Mouse (Mus musculus) spleen, adult 2 months (tissue): ENCODE data around the gene Glyctk.

Experiments used
- CTCF ChIP-seq: fragments of 200-500 bp; IDR thresholded peaks from 2 replicates; pipeline ENCODE4 v1.5.1; 2011; ENCODE audit warnings: mild to moderate bottlenecking, inconsistent platforms; ENCODE audit not compliant: insufficient read depth, insufficient read length, insufficient replicate concordance; ENCODE audit errors: extremely low read depth
- POLR2A ChIP-seq: fragments of 200-500 bp; IDR thresholded peaks from 2 replicates; pipeline ENCODE4 v1.6.1; 2011; ENCODE audit warnings: low read depth, low read length, inconsistent platforms

- TF ChIP-seq CTCF (no peak), POLR2A (no peak)
These were observed 51.7 kb downstream of the Glyctk start for GRCm38 (mm10) chr9:106106241-106106640.
